Mouse (Mus musculus) cerebellum, adult 2 months (tissue): ENCODE data around the gene Erap1.

ENCODE experiments used
- CTCF ChIP-seq: fragments of 200-500 bp; IDR thresholded peaks from 2 replicates; pipeline ENCODE4 v1.5.1; 2011; ENCODE audit warnings: low read depth, mild to moderate bottlenecking, control low read depth, low read length, moderate library complexity, borderline replicate concordance; ENCODE audit not compliant: insufficient read depth
- POLR2A ChIP-seq: fragments of 200-500 bp; IDR thresholded peaks from 2 replicates; pipeline ENCODE4 v1.6.1; 2011; ENCODE audit warnings: low read length, control low read depth, borderline replicate concordance; ENCODE audit not compliant: insufficient read depth

- TF ChIP-seq CTCF (no peak), POLR2A (no peak)
These were observed 97.0 kb downstream of the Erap1 start for GRCm38 (mm10) chr13:74736396-74736795.
